Mouse (Mus musculus) layer of hippocampus, postnatal 36 days (tissue): ENCODE measurements at regions not wholly inside any gene's neighbourhood (a gene's known extent, or its start where the extent isn't known, plus 50 kb on each side); places are given as distances from the start of the nearest gene placed in this dataset.

ENCODE experiments used
- DNase-seq, 2 experiments: peaks; one replicate each; pipeline ENCODE4 v3.0.0; 2022

GRCm38 (mm10) chr8:104039526-104039925 lies 61.9 kb upstream of the Cdh5 start:
- no peak for DNase-seq

GRCm38 (mm10) chr8:104041522-104041921 lies 59.9 kb upstream of the Cdh5 start:
- DNase-seq, result no peak

GRCm38 (mm10) chr8:104042434-104042833 lies 59.0 kb upstream of the Cdh5 start:
- DNase-seq, result no peak

- no peak for DNase-seq
Measured at GRCm38 (mm10) chr8:104048037-104048436, 53.4 kb upstream of the Cdh5 start.

DNA sequence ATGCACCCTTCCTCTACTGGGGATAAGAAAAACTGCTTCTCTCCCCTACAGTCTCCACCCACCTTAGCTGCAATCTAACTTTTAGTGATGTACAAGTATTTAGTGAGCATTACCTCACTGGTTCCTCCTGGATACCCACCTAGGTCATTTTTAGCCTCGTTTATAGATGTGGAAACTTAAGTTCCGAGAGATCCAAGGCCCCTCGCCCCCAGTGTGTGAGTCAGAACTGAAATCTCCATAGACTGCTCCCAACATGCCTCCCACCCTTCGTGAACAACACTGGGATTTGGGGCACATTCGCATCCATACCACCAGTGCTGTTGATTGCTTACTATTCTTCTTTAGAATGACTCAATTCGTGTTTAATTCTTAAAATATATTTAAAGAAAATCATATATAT lies 52.2 kb upstream of the Cdh5 start:
- DNase-seq, result no peak

- DNase-seq, result peak; percentile 55 to 69
Measured at GRCm38 (mm10) chr8:104050694-104051539, 50.5 kb upstream of the Cdh5 start.

DNA sequence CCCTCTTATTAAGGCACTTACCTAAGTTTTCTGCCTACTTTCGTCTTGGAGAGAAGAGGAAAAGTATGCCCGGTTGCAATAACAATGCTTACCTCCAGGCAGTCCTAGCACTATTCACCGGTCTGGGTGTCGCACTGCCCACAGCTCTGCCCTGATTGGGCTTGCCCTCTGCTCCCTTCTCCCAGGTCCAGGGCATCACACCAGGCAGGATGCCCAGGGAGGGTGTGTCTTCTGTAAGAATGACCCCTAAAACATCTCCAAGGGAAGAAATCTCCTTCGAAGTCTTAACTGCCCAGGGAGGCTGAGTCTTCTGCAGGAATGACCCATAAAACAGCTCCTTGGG lies 49.9 kb upstream of the Cdh5 start:
- DNase-seq, result no peak
